Comparison of ENCODE assay signal across 26 mouse cellular contexts in the genomic region with DNA sequence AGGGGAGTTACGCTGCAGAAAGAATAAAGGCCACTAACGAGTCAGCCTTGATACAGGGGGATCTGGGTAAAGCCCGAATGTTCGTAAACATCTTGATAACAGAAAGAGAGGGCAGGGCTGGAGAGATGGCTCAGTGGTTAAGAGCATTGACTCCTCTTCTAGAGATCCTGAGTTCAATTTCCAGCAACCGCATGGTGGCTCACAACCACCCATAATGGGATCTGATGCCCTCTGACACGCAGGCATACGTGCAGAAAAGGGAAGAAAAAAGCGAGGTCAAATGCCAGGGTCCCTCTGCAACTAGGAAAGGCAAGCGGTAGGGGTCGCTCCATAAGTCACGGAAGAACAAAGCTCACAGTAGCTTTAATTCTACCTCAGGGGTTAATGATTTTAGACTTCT. TPM values are rescaled to one million over a fixed set of nuclear protein-coding genes. Genes with fewer than 3 reads are reported as not detected.
DNase-seq lines count a peak whose midpoint lies in the region; ATAC-seq and TF ChIP-seq lines count a peak whose summit lies in the region.
"Had no signal": no experiment of that assay in that cellular context is flagged by ENCODE, and none has a peak within 500 bp of the region (broad histone marks: within the 10 kb centered on the region; RNA-seq: fewer than 3 reads in every experiment).

No protein-coding gene starts in this region.

- TF ChIP-seq CTCF in heart, adult 2 months (IDR thresholded peaks at IDR 0.05) = no peak
- no peak for TF ChIP-seq CTCF in small intestine, adult 2 months (IDR thresholded peaks at IDR 0.05; ENCODE audit: extremely low read depth, insufficient read length, insufficient replicate concordance, low read depth, low read length)

- peak overlapping the region; percentile 12 for H3K27ac ChIP-seq in heart, adult 2 months
- no peak overlapping the region for H3K27ac ChIP-seq in heart, embryonic 12.5 days (ENCODE audit: poor library complexity, severe bottlenecking)
- peak overlapping the region; percentile 76 for H3K27ac ChIP-seq in brown adipose tissue, adult 24 weeks (replicated peaks; ENCODE audit: low read depth, low read length)
- peak overlapping the region; percentile 21; the same call in 1 of the 2 replicates for H3K27ac ChIP-seq in small intestine, adult 2 months (ENCODE audit: insufficient read depth, low read depth, low read length)
- H3K27ac ChIP-seq: forebrain, embryonic 12.5 days; heart, embryonic 15.5 days; kidney, embryonic 15.5 days; lung, embryonic 15.5 days; midbrain, embryonic 12.5 days; neural tube, embryonic 12.5 days had no signal

- no peaks in the 10 kb centered on the region for H3K79me2 ChIP-seq in heart, adult 2 months (replicated peaks; ENCODE audit: control insufficient read depth, insufficient read depth, low read length)

- ATAC-seq in heart, embryonic 12.5 days (ENCODE audit: insufficient number of reproducible peaks, low FRiP score) = no peak
- ATAC-seq: hindbrain, embryonic 16.5 days had no signal

- H3K36me3 ChIP-seq in heart, adult 2 months (ENCODE audit: control insufficient read depth, insufficient read depth, low read length) = no peaks in the 10 kb centered on the region
- peaks cover 18% of the 10 kb centered on the region for H3K36me3 ChIP-seq in heart, embryonic 12.5 days
- peaks cover 24% of the 10 kb centered on the region for H3K36me3 ChIP-seq in small intestine, adult 2 months (ENCODE audit: control insufficient read depth, insufficient read depth, low read length)
- H3K36me3 ChIP-seq: heart, embryonic 15.5 days had no signal

- no peak overlapping the region for H3K9ac ChIP-seq in heart, adult 2 months (ENCODE audit: low read depth, low read length)
- H3K9ac ChIP-seq in heart, embryonic 12.5 days = no peak overlapping the region
- H3K9ac ChIP-seq: forebrain, embryonic 12.5 days; heart, embryonic 15.5 days; kidney, embryonic 15.5 days; lung, embryonic 15.5 days; midbrain, embryonic 12.5 days; neural tube, embryonic 12.5 days had no signal

- DNase-seq in heart, adult 2 months = no peak
- peak; percentile 3 for DNase-seq in right cerebral cortex, postnatal 25 days
- DNase-seq in right cerebral cortex, adult 18-20 months = no peak
- no peak for DNase-seq in kidney, postnatal 4 days
- DNase-seq: adrenal gland, adult 2 months; B cell, adult 2 months; cerebellum, adult 11-12 months; cerebellum, adult 9-11 months; gastrocnemius, postnatal 36 days; kidney, adult 18-20 months; kidney, postnatal 25 days; layer of hippocampus, postnatal 36 days; liver; right cerebral cortex, postnatal 14 days had no signal

- no peak for TF ChIP-seq POLR2A in heart, adult 2 months (IDR thresholded peaks at IDR 0.05; ENCODE audit: insufficient read depth, low read depth, low read length)
- TF ChIP-seq POLR2A in small intestine, adult 2 months (IDR thresholded peaks at IDR 0.05; ENCODE audit: low read depth, low read length) = no peak

- intact Hi-C loops in heart, adult 2 months (cut with DNase I) = no loop called here

- H3K4me1 ChIP-seq in heart, adult 2 months (ENCODE audit: control insufficient read depth, insufficient read depth, low read length) = peaks cover 2% of the 10 kb centered on the region
- H3K4me1 ChIP-seq in heart, embryonic 12.5 days (replicated peaks) = peaks cover 7% of the 10 kb centered on the region; the same call in 1 of the 2 replicates
- peaks cover 8% of the 10 kb centered on the region for H3K4me1 ChIP-seq in brown adipose tissue, adult 24 weeks (ENCODE audit: control insufficient read depth, insufficient read depth, insufficient read length, low read length)
- no peaks in the 10 kb centered on the region for H3K4me1 ChIP-seq in small intestine, adult 2 months (ENCODE audit: control insufficient read depth, insufficient read depth, insufficient read length, low read length)
- H3K4me1 ChIP-seq: heart, embryonic 15.5 days; kidney, embryonic 15.5 days; lung, embryonic 15.5 days; neural tube, embryonic 12.5 days had no signal

- no peak overlapping the region for H3K4me3 ChIP-seq in heart, adult 2 months
- H3K4me3 ChIP-seq in heart, embryonic 12.5 days = no peak overlapping the region
- no peak overlapping the region for H3K4me3 ChIP-seq in brown adipose tissue, adult 24 weeks (ENCODE audit: insufficient read depth, low read depth, low read length)
- H3K4me3 ChIP-seq in small intestine, adult 2 months (ENCODE audit: low read depth, low read length) = no peak overlapping the region
- H3K4me3 ChIP-seq: forebrain, embryonic 12.5 days; heart, embryonic 15.5 days; kidney, embryonic 15.5 days; lung, embryonic 15.5 days; megakaryocyte, embryonic 14.5 days; midbrain, embryonic 12.5 days; myocyte; neural tube, embryonic 12.5 days had no signal

- no peaks in the 10 kb centered on the region for H3K9me3 ChIP-seq in heart, embryonic 12.5 days (replicated peaks)
- H3K9me3 ChIP-seq: forebrain, embryonic 12.5 days; heart, embryonic 15.5 days; kidney, embryonic 15.5 days; lung, embryonic 15.5 days; megakaryocyte, embryonic 14.5 days; midbrain, embryonic 12.5 days; neural tube, embryonic 12.5 days had no signal

- 85% methylated on average over 11 of the region's 11 CpGs for WGBS in heart, adult 2 months
- 78% methylated on average over 11 of the region's 11 CpGs for WGBS in heart, embryonic 12.5 days
- 87% methylated on average over 11 of the region's 11 CpGs for WGBS in small intestine, adult 2 months

- H3K4me2 ChIP-seq in heart, embryonic 12.5 days = no peak overlapping the region
- H3K4me2 ChIP-seq: forebrain, embryonic 12.5 days; heart, embryonic 15.5 days; kidney, embryonic 15.5 days; lung, embryonic 15.5 days; midbrain, embryonic 12.5 days; neural tube, embryonic 12.5 days had no signal

- no peaks in the 10 kb centered on the region for H3K27me3 ChIP-seq in heart, adult 2 months (ENCODE audit: control insufficient read depth, insufficient read depth, low read length)
- no peaks in the 10 kb centered on the region for H3K27me3 ChIP-seq in heart, embryonic 12.5 days (replicated peaks)
- H3K27me3 ChIP-seq in small intestine, adult 2 months (ENCODE audit: control insufficient read depth, insufficient read depth, low read length) = no peaks in the 10 kb centered on the region
- H3K27me3 ChIP-seq: forebrain, embryonic 12.5 days; heart, embryonic 15.5 days; kidney, embryonic 15.5 days; lung, embryonic 15.5 days; megakaryocyte, embryonic 14.5 days; midbrain, embryonic 12.5 days; neural tube, embryonic 12.5 days had no signal

- no peak for TF ChIP-seq EP300 in heart, adult 2 months (IDR thresholded peaks at IDR 0.05; ENCODE audit: insufficient read depth, low read depth, low read length)

RNA-seq across cellular contexts. Expression of gene Pygb, which starts 54.6 kb away (rescaled TPM):
- total RNA-seq in heart, adult 2 months (2021) = 100 to 1,000 TPM; 448 to 514 TPM
- 343 and 518 TPM in 2 replicates for polyA plus RNA-seq in heart, adult 2 months (2012; rRNA removed)
- 212 and 213 TPM in 2 replicates for polyA plus RNA-seq in heart, embryonic 12.5 days (2016; fragmentation: Nextera tagmentation; extraction: Ambion mirVana)
- polyA plus RNA-seq in brown adipose tissue, adult 24 weeks (2012; ENCODE audit: insufficient read depth, insufficient read length, missing spikeins) = 51.9 and 52.1 TPM in 2 replicates
- 15.6 and 20.5 TPM in 2 replicates for polyA plus RNA-seq in small intestine, adult 2 months (2012; rRNA removed)
